Mouse (Mus musculus): ENCODE measurements around the gene Ift88.

DNA sequence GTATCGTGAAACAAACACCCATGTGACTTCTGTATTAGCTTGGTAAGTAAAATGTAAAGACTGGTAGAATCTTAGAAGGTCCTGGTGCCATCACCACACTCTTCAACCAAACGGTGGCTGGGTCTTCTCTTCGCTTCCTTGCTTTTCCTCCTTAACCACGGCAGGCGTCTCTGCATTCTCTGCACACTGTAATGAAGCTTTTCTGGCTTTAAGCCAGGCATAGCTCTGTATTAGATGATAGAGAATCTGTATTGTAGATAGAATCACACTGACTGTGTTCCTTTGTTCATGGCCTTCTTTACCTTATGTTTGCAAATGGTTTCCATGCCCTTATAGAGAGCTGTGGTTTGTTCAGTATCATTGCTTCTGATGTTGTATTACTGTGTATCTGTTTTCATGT, 39.0 kb downstream of the Ift88 start:
- TF ChIP-seq CTCF (IDR thresholded peaks at IDR 0.05; ENCODE audit: control insufficient read depth, insufficient read depth, insufficient read length) (no peak), MAX (IDR thresholded peaks at IDR 0.05) (no peak), CEBPB (IDR thresholded peaks at IDR 0.05; ENCODE audit: low read depth) (no peak)

Data from C2C12 (cell line).